Mouse (Mus musculus) thymus, adult 2 months (tissue): ENCODE results near the gene Gtf3c6.

ENCODE experiments used
- CTCF ChIP-seq: fragments of 200-500 bp; IDR thresholded peaks from 2 replicates; pipeline ENCODE4 v1.5.1; 2012; ENCODE audit warnings: mild to moderate bottlenecking, control low read depth, low read length, moderate library complexity, borderline replicate concordance; ENCODE audit not compliant: control insufficient read depth, poor library complexity, insufficient read depth; ENCODE audit errors: extremely low read depth
- POLR2A ChIP-seq: fragments of 200-500 bp; IDR thresholded peaks from 2 replicates; pipeline ENCODE4 v1.6.1; 2012; ENCODE audit warnings: mild to moderate bottlenecking, low read length, control low read depth, moderate library complexity; ENCODE audit not compliant: control insufficient read depth, poor library complexity, insufficient read depth; ENCODE audit errors: extremely low read depth

- TF ChIP-seq CTCF (no peak), POLR2A (no peak)
Measured at GRCm38 (mm10) chr10:40275991-40276390, 18.1 kb upstream of the Gtf3c6 start.
